ENCODE assay signal across 8 mouse cellular contexts in genomic region chr2:164770279-164770678, GRCm38 (mm10). TPM values are rescaled to one million over a fixed set of nuclear protein-coding genes. Genes with fewer than 3 reads are reported as not detected.
DNase-seq lines count a peak whose midpoint lies in the region; ATAC-seq and TF ChIP-seq lines count a peak whose summit lies in the region.

No protein-coding gene starts in this region.

- H3K9me3 ChIP-seq in kidney, embryonic 14.5 days (ENCODE audit: control insufficient read depth, low read length) = no peaks in the 10 kb centered on the region
- no peaks in the 10 kb centered on the region for H3K9me3 ChIP-seq in intestine, embryonic 15.5 days

- no peak for TF ChIP-seq CTCF in cortical plate, adult 2 months (IDR thresholded peaks at IDR 0.05; ENCODE audit: extremely low read depth, insufficient read depth, low read length)

- DNase-seq in kidney, postnatal 14 days = no peak
- peak; percentile 46 for DNase-seq in naive thymus-derived CD4-positive, alpha-beta T cell, adult 2 months (ENCODE audit: low read depth)
- DNase-seq in layer of hippocampus, postnatal 14 days (ENCODE audit: low spot score in 2 of 2) = no peak
- no peak for DNase-seq in left cerebral cortex, postnatal 10 days (ENCODE audit: extremely low spot score in 1 of 2, low spot score in 2 of 2)

- peaks cover 56% of the 10 kb centered on the region for H3K36me3 ChIP-seq in kidney, embryonic 14.5 days (ENCODE audit: control insufficient read depth, insufficient read depth, low read length)
- peaks cover 11% of the 10 kb centered on the region for H3K36me3 ChIP-seq in intestine, embryonic 15.5 days

- no peak for TF ChIP-seq POLR2A in cortical plate, adult 2 months (IDR thresholded peaks at IDR 0.05; ENCODE audit: extremely low read depth, insufficient read depth, low read length)

- peak overlapping the region; percentile 75 for H3K4me3 ChIP-seq in kidney, embryonic 14.5 days (ENCODE audit: low read length)
- peak overlapping the region; percentile 34; the same call in 1 of the 2 replicates for H3K4me3 ChIP-seq in cortical plate, adult 2 months (ENCODE audit: insufficient read depth, low read length)
- H3K4me3 ChIP-seq in intestine, embryonic 15.5 days (replicated peaks) = peak overlapping the region; percentile 95

- peak overlapping the region; percentile 20; the same call in 1 of the 2 replicates for H3K27ac ChIP-seq in kidney, embryonic 14.5 days (ENCODE audit: low read depth, low read length)
- H3K27ac ChIP-seq in cortical plate, adult 2 months (ENCODE audit: insufficient read depth, low read length) = no peak overlapping the region
- peak overlapping the region; percentile 74 for H3K27ac ChIP-seq in intestine, embryonic 15.5 days

- ATAC-seq in kidney, embryonic 14.5 days (ENCODE audit: low FRiP score, low TSS enrichment) = no peak
- ATAC-seq in intestine, embryonic 15.5 days = peak; percentile 15
- no peak for ATAC-seq in activated CD4-positive, CD25-positive, alpha-beta regulatory T cell, adult 4 months

- H3K4me1 ChIP-seq in kidney, embryonic 14.5 days (ENCODE audit: control insufficient read depth, insufficient read depth, low read length) = peaks cover 14% of the 10 kb centered on the region
- no peaks in the 10 kb centered on the region for H3K4me1 ChIP-seq in cortical plate, adult 2 months (ENCODE audit: control insufficient read depth, insufficient read depth, low read length)
- peaks cover 20% of the 10 kb centered on the region for H3K4me1 ChIP-seq in intestine, embryonic 15.5 days (replicated peaks)

- peak overlapping the region; percentile 51 for H3K4me2 ChIP-seq in kidney, embryonic 14.5 days (replicated peaks; ENCODE audit: low read depth, low read length)
- peak overlapping the region; percentile 84 for H3K4me2 ChIP-seq in intestine, embryonic 15.5 days (replicated peaks)

- WGBS in kidney, embryonic 14.5 days = 3% methylated on average over 15 of the region's 15 CpGs
- WGBS in intestine, embryonic 15.5 days = 4% methylated on average over 15 of the region's 15 CpGs

- intact Hi-C loops in left cerebral cortex, postnatal 10 days (cut with DNase I) = no loop called here

- H3K9ac ChIP-seq in kidney, embryonic 14.5 days (ENCODE audit: low read depth, low read length) = peak overlapping the region; percentile 68
- H3K9ac ChIP-seq in intestine, embryonic 15.5 days = peak overlapping the region; percentile 83

- H3K27me3 ChIP-seq in kidney, embryonic 14.5 days (ENCODE audit: control insufficient read depth, insufficient read depth, low read length) = no peaks in the 10 kb centered on the region
- H3K27me3 ChIP-seq in intestine, embryonic 15.5 days (replicated peaks) = no peaks in the 10 kb centered on the region

RNA-seq across cellular contexts. Expression of gene Ube2c, which starts 0.6 kb away (rescaled TPM):
- 559 and 687 TPM in 2 replicates for polyA plus RNA-seq in kidney, embryonic 14.5 days (2014; fragmentation: Nextera tagmentation; extraction: Ambion mirVana)
- 1.4 and 3.0 TPM in 2 replicates for polyA plus RNA-seq in cortical plate, adult 2 months (2012; rRNA removed)
- 431 and 439 TPM in 2 replicates for polyA plus RNA-seq in intestine, embryonic 15.5 days (2015; fragmentation: Nextera tagmentation; extraction: Ambion mirVana)
- 1 to 10 TPM; 2.9 to 4.0 TPM for total RNA-seq in layer of hippocampus, postnatal 14 days (2021)
- 1 to 10 TPM; 4.1 to 6.4 TPM for total RNA-seq in left cerebral cortex, postnatal 10 days (2021)
- polyA plus RNA-seq in activated CD4-positive, CD25-positive, alpha-beta regulatory T cell, adult 4 months (2017; shearing (Covaris generic)) = 10 to 100 TPM; 46.3 to 68.1 TPM

RNA-seq across cellular contexts. Expression of gene Tnnc2, which starts 9.5 kb away (rescaled TPM):
- 1.8 and 1.9 TPM in 2 replicates for polyA plus RNA-seq in kidney, embryonic 14.5 days (2014; fragmentation: Nextera tagmentation; extraction: Ambion mirVana)
- 1.3 and 1.6 TPM in 2 replicates for polyA plus RNA-seq in cortical plate, adult 2 months (2012; rRNA removed)
- 1.7 and 6.9 TPM in 2 replicates for polyA plus RNA-seq in intestine, embryonic 15.5 days (2015; fragmentation: Nextera tagmentation; extraction: Ambion mirVana)
- not detected for total RNA-seq in layer of hippocampus, postnatal 14 days (2021)
- total RNA-seq in left cerebral cortex, postnatal 10 days (2021) = not detected
- polyA plus RNA-seq in activated CD4-positive, CD25-positive, alpha-beta regulatory T cell, adult 4 months (2017; shearing (Covaris generic)) = not detected

RNA-seq across cellular contexts. Expression of gene Snx21, which starts 15.3 kb away (rescaled TPM):
- polyA plus RNA-seq in kidney, embryonic 14.5 days (2014; fragmentation: Nextera tagmentation; extraction: Ambion mirVana) = 16.0 and 16.6 TPM in 2 replicates
- 55.7 and 64.2 TPM in 2 replicates for polyA plus RNA-seq in cortical plate, adult 2 months (2012; rRNA removed)
- 18.4 and 21.2 TPM in 2 replicates for polyA plus RNA-seq in intestine, embryonic 15.5 days (2015; fragmentation: Nextera tagmentation; extraction: Ambion mirVana)
- 10 to 100 TPM; 33.3 to 39.8 TPM for total RNA-seq in layer of hippocampus, postnatal 14 days (2021)
- total RNA-seq in left cerebral cortex, postnatal 10 days (2021) = 10 to 100 TPM; 48.1 to 49.2 TPM
- 1 to 10 TPM; 5.0 to 5.1 TPM for polyA plus RNA-seq in activated CD4-positive, CD25-positive, alpha-beta regulatory T cell, adult 4 months (2017; shearing (Covaris generic))

RNA-seq across cellular contexts. Expression of gene Dnttip1, which starts 24.5 kb away (rescaled TPM):
- 64.4 and 70.8 TPM in 2 replicates for polyA plus RNA-seq in kidney, embryonic 14.5 days (2014; fragmentation: Nextera tagmentation; extraction: Ambion mirVana)
- polyA plus RNA-seq in cortical plate, adult 2 months (2012; rRNA removed) = 35.5 and 36.4 TPM in 2 replicates
- polyA plus RNA-seq in intestine, embryonic 15.5 days (2015; fragmentation: Nextera tagmentation; extraction: Ambion mirVana) = 60.4 and 62.5 TPM in 2 replicates
- total RNA-seq in layer of hippocampus, postnatal 14 days (2021) = 10 to 100 TPM; 34.1 to 37.2 TPM
- total RNA-seq in left cerebral cortex, postnatal 10 days (2021) = 10 to 100 TPM; 32.7 to 34.1 TPM
- polyA plus RNA-seq in activated CD4-positive, CD25-positive, alpha-beta regulatory T cell, adult 4 months (2017; shearing (Covaris generic)) = 1 to 10 TPM; 6.0 to 6.5 TPM

RNA-seq across cellular contexts. Expression of gene Wfdc3, which starts 24.5 kb away (rescaled TPM):
- polyA plus RNA-seq in kidney, embryonic 14.5 days (2014; fragmentation: Nextera tagmentation; extraction: Ambion mirVana) = 0.83 and 1.4 TPM in 2 replicates
- 2.4 and 2.6 TPM in 2 replicates for polyA plus RNA-seq in cortical plate, adult 2 months (2012; rRNA removed)
- 1.8 and 2.0 TPM in 2 replicates for polyA plus RNA-seq in intestine, embryonic 15.5 days (2015; fragmentation: Nextera tagmentation; extraction: Ambion mirVana)
- total RNA-seq in layer of hippocampus, postnatal 14 days (2021) = 1 to 10 TPM; 1.5 TPM
- total RNA-seq in left cerebral cortex, postnatal 10 days (2021) = 1 to 10 TPM in 1 of 2 experiments, under 1 TPM in 1; 0.94 to 1.1 TPM
- not detected for polyA plus RNA-seq in activated CD4-positive, CD25-positive, alpha-beta regulatory T cell, adult 4 months (2017; shearing (Covaris generic))

Comparison
In these comparisons a context has a peak if more than half of its experiments do, and no peak if none do; other contexts are left out.
1. H3K4me3 ChIP-seq: peak in every context shown above with its lines; median percentile 95 in intestine, embryonic 15.5 days; 75 in kidney, embryonic 14.5 days; 34 in cortical plate, adult 2 months.
2. RNA of gene Ube2c, which starts 0.6 kb away (polyA plus RNA-seq): 559 to 687 TPM in kidney, embryonic 14.5 days, 431 to 439 TPM in intestine, embryonic 15.5 days and 46.3 to 68.1 TPM in activated CD4-positive, CD25-positive, alpha-beta regulatory T cell, adult 4 months; 1.4 to 3.0 TPM in cortical plate, adult 2 months; every median in the first group is over 10 times any median in the second.